Mouse (Mus musculus) spleen, adult 18-20 months (tissue): ENCODE data around the gene Tnfrsf1a.

ENCODE experiments used
- DNase-seq, 2 experiments: peaks; one replicate each; pipeline ENCODE4 v3.0.0; 2022; ENCODE audit warnings: mixed read lengths in 2 of 2

Tnfrsf1a gene

DNA sequence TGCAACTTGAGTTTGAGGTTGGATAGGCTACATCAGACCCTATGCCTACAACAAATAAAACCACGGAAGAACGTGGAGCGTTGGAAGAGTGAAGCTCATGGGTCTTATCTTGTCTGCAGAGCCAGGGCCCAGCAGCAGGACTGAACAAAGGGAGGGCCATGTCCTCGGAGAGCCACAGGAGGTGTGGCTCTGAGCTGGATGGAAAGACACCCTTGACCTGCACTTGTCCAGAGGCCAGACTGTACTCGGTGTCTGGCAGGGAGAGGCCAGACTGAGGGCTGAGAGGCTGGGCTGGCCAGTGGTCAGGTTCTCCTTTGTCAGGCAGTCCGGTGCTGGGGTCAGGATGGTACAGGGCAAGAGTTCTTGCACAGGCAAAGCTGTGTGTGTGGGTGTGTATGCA lies 23.8 kb upstream of the Tnfrsf1a start:
- no peak for DNase-seq

DNA sequence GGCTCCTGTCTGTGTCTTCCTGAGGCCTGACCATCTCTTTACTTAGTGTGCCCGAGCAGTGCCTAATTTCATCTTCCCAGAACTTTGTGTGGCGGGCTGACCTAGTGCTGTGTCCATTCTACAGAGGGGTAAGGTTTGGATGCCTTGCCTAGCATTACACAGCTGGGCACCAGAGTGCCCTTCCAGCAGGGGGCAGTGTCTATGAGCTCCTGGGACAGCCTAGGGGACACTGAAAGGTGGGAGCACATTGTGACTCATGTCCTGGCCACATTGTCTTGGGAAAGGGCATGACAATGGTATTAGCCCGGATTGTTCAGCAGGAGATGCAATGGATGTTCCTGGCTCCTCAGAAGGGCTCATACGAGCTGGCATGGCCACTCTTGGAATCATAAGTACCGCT lies 20.9 kb upstream of the Tnfrsf1a start:
- peak; percentile 24 to 51 for DNase-seq

DNA sequence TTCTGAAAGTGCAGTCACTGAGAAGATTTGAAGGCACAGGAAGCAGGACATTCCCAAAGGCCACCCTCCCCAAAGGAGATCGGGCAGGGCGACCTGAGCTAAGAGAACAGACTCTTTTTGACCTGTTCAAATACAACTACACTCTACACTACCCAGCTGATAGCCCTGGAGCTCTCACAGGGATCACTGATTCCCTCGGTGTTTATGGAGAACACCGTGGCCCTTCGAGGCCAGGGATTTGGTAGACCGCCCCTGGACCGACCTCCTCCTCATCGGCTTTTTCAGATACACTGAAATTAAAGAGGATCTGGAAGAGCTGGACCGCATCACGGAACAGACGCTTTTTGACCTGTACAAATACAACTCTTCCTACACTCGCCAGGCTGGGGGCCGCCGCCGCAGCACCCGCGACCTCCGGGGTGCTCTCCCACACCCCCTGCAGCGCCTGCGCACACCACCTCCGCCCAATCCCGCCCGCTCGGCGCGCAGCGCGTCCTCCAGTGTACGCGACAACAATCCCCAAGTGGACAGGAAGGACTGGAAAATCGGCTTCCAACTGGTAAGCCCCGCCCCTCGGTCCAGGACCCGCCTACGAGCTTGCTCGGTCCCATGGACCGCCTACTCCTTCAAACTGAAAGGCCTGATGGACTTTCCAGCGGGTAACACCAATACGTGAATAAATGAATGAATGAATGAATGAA lies 18.4 kb upstream of the Tnfrsf1a start:
- DNase-seq: peak; percentile 47 to 61

- no peak for DNase-seq
Observed at GRCm38 (mm10) chr6:125333112-125333899, 15.9 kb upstream of the Tnfrsf1a start.

DNA sequence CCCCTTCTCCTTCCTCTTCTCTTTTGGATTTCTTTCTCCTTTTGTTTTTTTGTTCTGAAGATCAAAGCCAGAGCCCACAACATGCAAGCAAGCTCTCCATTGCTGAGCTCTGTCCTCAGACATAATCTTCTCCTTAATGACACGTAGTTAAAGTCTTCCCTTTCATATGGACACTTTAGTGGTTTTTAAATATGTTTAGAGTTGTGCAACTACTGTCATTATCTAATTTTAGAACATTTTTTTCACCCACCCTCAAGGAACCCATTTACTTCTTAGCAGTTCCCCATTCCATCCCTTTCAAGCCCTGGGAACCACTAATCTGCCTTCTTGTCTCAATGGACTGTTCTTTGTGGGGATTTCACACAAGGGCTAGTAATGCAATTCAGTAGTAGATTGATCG lies 14.8 kb upstream of the Tnfrsf1a start:
- DNase-seq: no peak

DNA sequence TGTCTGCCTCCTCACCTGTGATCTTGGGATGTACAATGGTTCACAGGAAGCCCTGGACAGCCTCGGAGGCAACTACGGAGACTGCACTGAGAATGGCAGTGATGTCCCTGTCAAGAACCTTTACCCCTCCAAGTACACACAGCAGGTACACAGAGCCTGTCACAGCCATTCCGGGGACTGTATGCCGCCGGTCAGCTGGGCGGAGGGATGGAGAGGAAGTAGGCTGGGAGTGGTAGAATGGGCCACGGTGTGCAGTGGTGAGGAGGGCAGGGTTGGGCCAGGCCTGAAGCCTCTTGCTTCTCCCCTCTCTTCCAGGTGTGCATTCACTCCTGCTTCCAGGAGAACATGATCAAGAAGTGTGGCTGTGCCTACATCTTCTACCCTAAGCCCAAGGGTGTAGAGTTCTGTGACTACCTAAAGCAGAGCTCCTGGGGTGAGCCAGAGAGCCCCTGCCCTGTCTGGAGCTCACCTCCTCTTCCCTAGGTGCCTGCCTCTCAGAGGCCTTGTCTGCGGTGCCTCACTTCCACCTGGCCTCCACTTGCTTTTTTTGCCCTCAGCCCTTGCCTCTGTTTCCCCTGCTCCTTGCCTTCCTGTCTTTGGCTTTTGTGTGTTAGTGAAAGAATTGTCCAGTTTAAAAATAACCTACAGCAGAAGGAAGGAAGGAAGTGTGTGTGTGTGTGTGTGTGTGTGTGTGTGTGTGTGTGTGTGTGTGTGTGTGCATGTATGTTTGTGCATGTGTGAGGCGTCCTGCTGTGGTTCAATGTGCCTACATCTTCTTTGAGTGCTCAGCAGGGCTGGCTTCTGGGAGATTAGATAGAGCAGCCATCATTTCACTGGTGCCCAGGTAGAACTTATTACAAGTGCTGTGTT lies 10.1 kb upstream of the Tnfrsf1a start:
- no peak for DNase-seq

GRCm38 (mm10) chr6:125340244-125340643 lies 8.9 kb upstream of the Tnfrsf1a start:
- DNase-seq: no peak

DNA sequence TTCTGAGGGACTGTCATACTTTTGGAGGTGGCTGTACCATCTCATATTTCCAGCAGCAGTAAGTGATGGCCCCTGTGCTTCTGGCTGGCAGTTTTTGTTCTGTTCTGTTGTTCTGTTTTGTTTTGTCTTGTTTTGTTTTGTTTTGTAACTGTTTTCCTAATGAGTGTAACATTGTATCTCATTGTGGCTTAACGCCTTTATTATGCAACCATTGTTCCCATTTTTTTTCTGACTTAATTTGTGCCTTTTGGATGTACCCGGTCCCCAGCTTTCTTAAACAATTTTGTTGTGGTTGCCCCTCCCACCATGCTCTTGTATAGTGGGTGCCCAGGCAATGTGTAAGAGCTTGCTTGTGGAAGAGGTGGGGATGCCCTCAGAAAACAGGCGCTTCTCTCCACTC lies 7.0 kb upstream of the Tnfrsf1a start:
- no peak for DNase-seq

- no peak for DNase-seq
Observed at GRCm38 (mm10) chr6:125344084-125344483, 5.1 kb upstream of the Tnfrsf1a start.

DNA sequence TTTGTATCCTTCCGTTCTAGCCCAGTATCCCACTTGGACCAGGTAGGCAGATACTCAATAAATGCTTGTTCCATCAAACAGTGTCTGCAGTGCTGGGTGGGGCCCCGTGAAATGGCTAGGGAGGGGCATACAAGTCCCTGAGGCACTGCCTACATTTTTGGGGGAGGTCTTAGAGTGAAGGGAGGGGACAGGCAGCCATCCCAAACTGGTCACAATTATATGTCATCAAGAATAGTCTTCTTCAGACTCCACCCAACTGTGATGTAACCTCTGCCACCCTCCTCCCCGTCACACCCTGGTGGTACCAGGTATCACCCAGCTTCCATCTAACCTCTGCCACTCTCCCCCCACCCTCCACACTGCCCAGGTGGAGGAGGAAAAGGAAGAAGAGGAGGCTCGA lies 4.3 kb upstream of the Tnfrsf1a start:
- no peak for DNase-seq

DNA sequence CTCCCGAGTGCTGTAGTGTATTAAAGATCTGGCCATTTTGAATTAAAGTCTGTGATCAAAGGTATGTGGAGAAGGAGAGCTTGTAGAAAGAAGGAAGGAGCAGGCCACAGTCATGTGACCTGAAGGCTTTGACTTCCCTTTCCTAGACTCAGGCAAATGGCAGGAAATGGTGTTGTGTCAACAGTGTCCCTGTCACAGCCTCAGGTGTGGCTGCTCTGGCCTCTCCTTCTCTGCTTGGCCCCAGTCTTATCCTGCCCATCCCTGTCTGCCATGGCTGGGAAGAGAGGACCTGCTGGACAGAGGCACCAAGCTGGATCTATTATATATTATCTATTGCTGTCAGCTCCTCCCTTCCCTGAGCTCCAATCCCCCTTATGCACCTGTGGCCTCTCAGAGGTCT lies 3.5 kb upstream of the Tnfrsf1a start:
- no peak for DNase-seq

DNA sequence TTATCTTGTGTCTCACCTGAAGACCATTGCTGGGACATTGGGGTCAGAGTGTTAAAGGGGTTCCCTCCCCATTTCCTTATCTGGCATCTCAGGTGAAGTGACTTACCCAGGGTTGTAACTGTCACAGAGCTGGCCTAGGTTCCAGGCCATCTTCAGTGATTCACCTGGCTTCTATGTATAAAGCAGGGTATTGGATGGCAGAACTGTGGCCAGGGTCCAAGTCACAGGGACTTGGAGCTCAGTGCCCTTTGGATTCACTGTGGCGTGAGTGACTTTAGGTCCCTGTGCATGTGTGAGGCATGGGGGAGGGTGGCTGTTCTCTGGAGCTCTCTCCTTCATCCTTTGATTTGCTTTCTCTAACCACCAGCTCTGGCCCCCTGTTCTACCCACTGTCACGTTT lies 3.1 kb upstream of the Tnfrsf1a start:
- DNase-seq: no peak

- DNase-seq: peak in 1 of 2 experiments; percentile 43
Observed at GRCm38 (mm10) chr6:125349575-125350230, 541 bp downstream of the Tnfrsf1a start.

DNA sequence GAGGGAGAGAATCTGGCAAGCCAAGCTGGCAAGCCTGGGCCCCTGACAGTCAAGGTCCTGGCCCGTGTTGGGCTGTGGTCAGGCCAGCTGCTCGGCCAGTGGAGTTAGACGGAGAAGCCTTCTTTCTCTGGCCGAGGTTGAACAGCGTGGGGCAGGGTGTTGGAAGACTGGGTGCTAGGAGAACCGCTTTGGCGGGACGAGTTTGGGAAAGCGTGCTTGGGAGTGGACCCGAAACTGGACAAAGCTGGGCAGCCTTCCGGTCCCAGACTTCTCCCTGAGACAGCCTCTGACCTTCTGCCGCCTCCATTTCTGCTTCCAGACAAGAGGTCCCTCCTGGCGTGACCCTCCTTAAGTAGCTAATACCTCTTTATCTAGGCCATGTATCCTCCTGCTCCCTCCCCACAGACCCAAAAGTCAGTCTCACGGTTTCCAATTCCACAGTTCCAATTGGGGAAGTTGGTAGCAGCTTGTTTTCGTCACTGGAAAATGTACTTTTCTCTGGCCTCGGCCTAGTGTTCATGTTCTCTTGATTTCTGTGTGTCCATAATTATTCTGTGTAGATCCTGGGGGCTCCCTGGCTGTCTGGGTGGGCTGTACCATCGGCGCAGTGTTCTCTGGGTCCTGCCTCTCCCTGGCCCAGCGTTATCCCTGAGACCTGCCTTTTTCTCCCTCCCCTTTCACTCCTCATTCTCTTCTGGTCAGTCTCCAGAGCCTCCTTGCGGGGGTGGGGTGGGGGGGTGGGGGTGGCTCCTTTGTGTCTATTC lies 1.3 kb downstream of the Tnfrsf1a start:
- DNase-seq: no peak

DNA sequence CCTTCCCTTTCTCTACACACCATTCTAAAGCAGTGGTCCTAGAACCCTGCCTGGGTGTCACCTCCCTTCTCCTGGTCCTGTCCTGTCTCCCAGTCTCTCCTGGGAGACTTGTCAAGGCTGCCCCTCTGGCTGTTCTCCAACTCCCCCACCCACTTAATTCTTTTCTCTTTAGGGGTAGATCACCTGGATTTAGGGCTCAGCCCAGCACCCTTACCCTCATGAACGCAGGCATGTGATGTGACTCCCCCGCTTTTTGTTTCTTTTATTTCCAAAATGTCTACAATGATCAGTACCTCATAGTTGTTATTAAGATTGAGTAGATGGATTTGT lies 1.8 kb downstream of the Tnfrsf1a start:
- no peak for DNase-seq

DNA sequence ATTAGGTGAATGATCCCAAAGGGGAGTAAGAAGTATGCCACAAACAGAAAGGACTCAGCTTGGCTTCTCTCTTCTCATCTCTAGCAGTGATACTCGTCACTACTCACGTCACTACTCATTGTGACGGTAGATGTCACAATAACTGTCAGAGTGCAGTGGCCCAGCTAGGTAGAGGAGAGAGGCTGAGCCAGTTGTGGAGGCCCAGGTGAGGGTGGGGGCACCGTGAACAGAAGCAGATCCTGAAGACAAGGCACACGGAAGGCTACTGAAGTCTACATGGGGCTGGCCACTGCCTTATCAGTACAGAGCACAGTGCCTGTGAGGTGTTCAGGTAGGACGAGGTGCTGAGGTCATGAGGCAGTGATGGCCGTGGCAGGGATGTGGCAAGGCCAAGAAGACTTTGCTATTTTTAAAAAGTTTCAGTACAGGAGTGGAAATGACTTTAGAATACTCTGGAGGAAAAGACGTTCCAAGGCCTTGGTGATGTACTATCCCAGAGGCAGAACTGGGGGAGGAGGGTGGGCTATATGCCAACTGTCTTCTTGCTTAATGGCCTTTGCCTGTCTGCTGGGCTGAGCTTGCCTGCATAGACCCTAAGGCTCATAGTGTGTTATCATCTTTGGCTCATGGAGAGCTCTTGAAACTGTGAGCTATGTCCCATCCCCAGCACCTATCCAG lies 2.3 kb downstream of the Tnfrsf1a start:
- no peak for DNase-seq

- no peak for DNase-seq
Observed at GRCm38 (mm10) chr6:125352046-125352384, 2.9 kb downstream of the Tnfrsf1a start.

- DNase-seq: no peak
Observed at GRCm38 (mm10) chr6:125352811-125353210, 3.6 kb downstream of the Tnfrsf1a start.

DNA sequence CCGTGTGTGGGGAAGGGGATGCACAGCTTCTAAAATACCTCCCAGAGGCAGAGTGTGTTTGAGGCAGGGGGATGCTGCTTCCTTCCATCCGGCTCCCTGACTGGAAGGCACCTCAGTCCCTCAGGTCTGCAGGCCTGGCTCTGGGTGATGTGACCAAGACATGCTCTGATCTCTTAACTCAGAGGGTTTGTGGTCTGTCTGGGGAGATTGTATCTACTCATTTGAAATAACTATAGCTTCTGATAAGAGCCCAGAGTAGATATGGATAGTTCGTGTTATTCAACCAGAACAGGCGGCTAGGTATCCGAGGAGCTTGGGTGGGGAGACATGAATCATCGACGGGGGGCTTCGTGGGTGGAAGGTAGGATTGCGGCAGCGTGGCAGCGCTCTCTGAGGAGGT lies 4.1 kb downstream of the Tnfrsf1a start:
- DNase-seq: no peak

- DNase-seq: no peak
Observed at GRCm38 (mm10) chr6:125353655-125354054, 4.5 kb downstream of the Tnfrsf1a start.

DNA sequence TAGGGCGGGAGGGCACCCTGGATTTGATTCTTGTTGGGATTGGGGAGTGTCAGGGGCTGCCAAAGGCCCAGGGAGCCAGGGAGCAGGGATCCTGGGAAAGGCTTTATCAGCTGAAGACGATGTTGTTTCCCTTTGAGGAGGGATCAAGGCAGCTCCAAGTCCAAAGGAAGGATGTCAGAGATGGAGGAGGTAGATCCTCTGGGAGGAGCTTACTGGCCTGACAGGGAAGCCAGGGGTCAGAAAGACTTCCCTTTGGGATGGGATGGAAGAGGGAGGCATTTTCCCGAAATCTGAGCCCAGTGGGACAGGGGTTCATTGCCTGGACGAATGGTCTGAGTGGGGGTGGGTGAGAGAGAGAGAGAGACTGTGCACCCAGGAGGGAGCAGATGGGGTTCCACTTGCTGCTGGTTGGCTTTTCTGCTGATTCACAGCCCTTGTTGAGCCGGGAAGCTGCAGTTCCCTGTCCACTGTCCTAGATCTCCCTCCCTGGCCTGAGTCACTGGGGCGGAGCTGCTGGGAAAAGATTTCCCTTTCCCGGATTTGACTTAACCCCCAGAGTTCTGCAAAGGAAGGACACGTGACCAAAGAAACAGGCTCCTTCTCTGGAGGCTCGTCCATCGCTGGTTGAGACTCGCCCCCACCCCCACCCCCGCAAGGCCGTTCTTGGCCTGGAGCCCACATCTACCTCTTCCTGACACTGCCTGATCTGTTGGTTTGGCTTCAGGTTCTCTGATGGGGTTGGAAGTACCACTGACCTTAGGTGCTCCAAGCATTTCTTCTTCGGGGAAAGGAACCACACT lies 5.4 kb downstream of the Tnfrsf1a start:
- no peak for DNase-seq
